Mouse (Mus musculus): Measurements from ENCODE around the gene Nme2. TPM values are rescaled to one million over a fixed set of nuclear protein-coding genes. Genes with fewer than 3 reads are reported as not detected.
"Not testable (repeated sequence)": the region's sequence is repeated elsewhere in the genome, so short reads cannot be mapped to it uniquely, and the experiment has no call there.

Gene Nme2
- polyA plus RNA-seq, 1 experiment from 2014 or later: 130 TPM

DNA sequence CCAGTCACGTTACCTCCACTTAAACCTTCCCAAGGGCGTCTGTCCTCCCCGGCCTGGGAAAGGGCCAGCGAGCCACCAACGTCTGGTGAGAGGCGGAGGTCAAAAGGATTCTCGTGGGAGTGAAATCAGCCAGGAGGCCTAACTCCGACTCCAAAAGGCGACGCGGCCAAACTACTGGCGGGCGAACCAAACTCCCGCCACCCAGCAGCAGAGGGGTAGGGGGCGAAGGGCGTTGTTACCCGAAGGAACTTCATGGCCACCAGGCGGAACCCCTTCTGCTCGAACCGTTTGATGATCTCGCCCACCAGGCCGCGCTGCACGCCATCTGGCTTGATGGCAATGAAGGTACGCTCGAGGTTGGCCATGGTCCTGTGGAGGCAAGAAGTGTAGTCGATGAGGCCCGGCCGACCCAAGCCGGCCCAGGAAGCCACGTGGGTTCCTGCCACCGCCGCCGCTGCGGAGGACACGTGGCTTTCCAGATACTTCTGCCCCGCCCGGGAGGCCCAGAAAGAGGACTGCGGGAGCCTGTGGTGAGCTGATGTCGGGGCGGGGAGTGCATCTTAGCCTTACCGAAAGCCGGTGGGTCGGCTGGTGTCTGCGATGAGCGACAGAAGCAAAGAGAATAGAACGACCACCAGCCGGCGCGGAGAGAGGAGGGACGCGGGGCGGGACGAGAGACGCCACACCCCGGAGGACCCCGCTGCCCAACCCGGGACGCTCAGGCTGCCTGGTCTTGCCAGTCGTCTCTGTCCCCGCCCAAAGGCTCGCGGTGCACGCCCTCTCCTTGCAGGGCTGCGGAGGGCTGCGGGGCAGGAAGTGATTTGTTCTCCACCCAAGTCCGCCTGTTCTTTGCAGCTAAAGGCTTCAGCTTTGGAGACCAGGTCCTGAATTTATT, 556 bp downstream of the Nme2 start:
- peak; percentile 97 for ATAC-seq
- Histone ChIP-seq H3K4me3 (ENCODE audit: low read length) (peak overlapping the region; percentile 57), H3K9ac (ENCODE audit: low read depth, low read length) (peak overlapping the region; percentile 75), H3K4me2 (ENCODE audit: low read length) (peak overlapping the region; percentile 89), H3K27me3 (replicated peaks; ENCODE audit: control insufficient read depth, insufficient read depth, low read length) (no peaks in the 10 kb centered on the region), H3K4me1 (ENCODE audit: control insufficient read depth, insufficient read depth, low read depth, low read length) (peaks cover 14% of the 10 kb centered on the region), H3K36me3 (ENCODE audit: control insufficient read depth, insufficient read depth, low read length) (peaks cover 17% of the 10 kb centered on the region), H3K27ac (ENCODE audit: low read depth, low read length) (peak overlapping the region; percentile 79), H3K9me3 (ENCODE audit: control insufficient read depth, low read length) (no peaks in the 10 kb centered on the region)
- under 1% methylated on average over 60 of the region's 67 CpGs for WGBS

GRCm38 (mm10) chr11:93954738-93955255, 1.3 kb downstream of the Nme2 start:
- H3K4me2 ChIP-seq (ENCODE audit: low read length): peak overlapping the region; percentile 89
- peak overlapping the region; percentile 57 for H3K4me3 ChIP-seq (ENCODE audit: low read length)
- peak; percentile 29 for ATAC-seq
- H3K27ac ChIP-seq (ENCODE audit: low read depth, low read length): peak overlapping the region; percentile 79
- WGBS: 47% methylated on average over 13 of the region's 13 CpGs
- H3K4me1 ChIP-seq (ENCODE audit: control insufficient read depth, insufficient read depth, low read depth, low read length): peaks cover 14% of the 10 kb centered on the region
- H3K36me3 ChIP-seq (ENCODE audit: control insufficient read depth, insufficient read depth, low read length): peaks cover 16% of the 10 kb centered on the region
- H3K27me3 ChIP-seq (replicated peaks; ENCODE audit: control insufficient read depth, insufficient read depth, low read length): no peaks in the 10 kb centered on the region
- peak overlapping the region; percentile 75 for H3K9ac ChIP-seq (ENCODE audit: low read depth, low read length)
- H3K9me3 ChIP-seq (ENCODE audit: control insufficient read depth, low read length): no peaks in the 10 kb centered on the region

DNA sequence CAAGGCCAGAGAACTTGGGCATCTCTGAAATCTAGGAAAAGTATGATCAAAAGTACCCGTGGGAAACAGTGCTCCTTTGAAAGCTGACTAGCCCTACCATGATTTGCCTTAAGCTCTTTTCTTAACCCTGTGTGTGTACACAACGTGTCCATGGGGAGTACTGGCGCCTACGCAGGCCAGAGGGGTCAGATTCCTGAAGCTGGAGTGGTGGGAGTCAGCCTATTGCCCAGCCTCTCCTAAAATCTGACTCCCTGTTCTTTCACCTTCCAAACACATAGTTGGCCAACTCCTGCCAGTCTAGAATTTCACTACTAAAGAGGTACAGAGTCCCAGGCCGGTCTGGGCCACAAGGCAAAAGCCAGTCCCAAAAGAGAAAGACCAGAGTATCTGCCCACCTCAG, 3.7 kb downstream of the Nme2 start:
- Histone ChIP-seq H3K4me1 (ENCODE audit: control insufficient read depth, insufficient read depth, low read depth, low read length) (peaks cover 14% of the 10 kb centered on the region), H3K4me3 (ENCODE audit: low read length) (no peak overlapping the region), H3K27ac (ENCODE audit: low read depth, low read length) (no peak overlapping the region), H3K4me2 (ENCODE audit: low read length) (no peak overlapping the region), H3K9ac (ENCODE audit: low read depth, low read length) (no peak overlapping the region), H3K36me3 (ENCODE audit: control insufficient read depth, insufficient read depth, low read length) (peaks cover 12% of the 10 kb centered on the region), H3K27me3 (replicated peaks; ENCODE audit: control insufficient read depth, insufficient read depth, low read length) (no peaks in the 10 kb centered on the region), H3K9me3 (ENCODE audit: control insufficient read depth, low read length) (no peaks in the 10 kb centered on the region)
- 84% methylated on average over 5 of the region's 5 CpGs for WGBS
- no peak for ATAC-seq

GRCm38 (mm10) chr11:93950045-93950444, 6.0 kb downstream of the Nme2 start:
- Histone ChIP-seq H3K36me3 (ENCODE audit: control insufficient read depth, insufficient read depth, low read length) (peaks cover 14% of the 10 kb centered on the region), H3K27me3 (replicated peaks; ENCODE audit: control insufficient read depth, insufficient read depth, low read length) (no peaks in the 10 kb centered on the region), H3K4me2 (ENCODE audit: low read length) (no peak overlapping the region), H3K4me1 (ENCODE audit: control insufficient read depth, insufficient read depth, low read depth, low read length) (peaks cover 9% of the 10 kb centered on the region), H3K9me3 (ENCODE audit: control insufficient read depth, low read length) (no peaks in the 10 kb centered on the region), H3K9ac (ENCODE audit: low read depth, low read length) (no peak overlapping the region), H3K4me3 (ENCODE audit: low read length) (no peak overlapping the region), H3K27ac (ENCODE audit: low read depth, low read length) (no peak overlapping the region)
- ATAC-seq: no peak
- 86% methylated on average over 1 of the region's 1 CpGs for WGBS

- Histone ChIP-seq H3K4me2 (ENCODE audit: low read length) (no peak overlapping the region), H3K9me3 (ENCODE audit: control insufficient read depth, low read length) (no peaks in the 10 kb centered on the region), H3K27me3 (replicated peaks; ENCODE audit: control insufficient read depth, insufficient read depth, low read length) (no peaks in the 10 kb centered on the region), H3K9ac (ENCODE audit: low read depth, low read length) (no peak overlapping the region), H3K4me3 (ENCODE audit: low read length) (no peak overlapping the region), H3K36me3 (ENCODE audit: control insufficient read depth, insufficient read depth, low read length) (peaks cover 14% of the 10 kb centered on the region), H3K27ac (ENCODE audit: low read depth, low read length) (no peak overlapping the region), H3K4me1 (ENCODE audit: control insufficient read depth, insufficient read depth, low read depth, low read length) (peaks cover 6% of the 10 kb centered on the region; the same call in 1 of the 2 replicates)
- no peak for ATAC-seq
- 89% methylated on average over 9 of the region's 9 CpGs for whole genome bisulfite sequencing
Observed at GRCm38 (mm10) chr11:93948887-93949567, 7.0 kb downstream of the Nme2 start.

GRCm38 (mm10) chr11:93944986-93945385, 11.1 kb downstream of the Nme2 start:
- no peak overlapping the region for H3K9ac ChIP-seq (ENCODE audit: low read depth, low read length)
- H3K4me3 ChIP-seq (ENCODE audit: low read length): no peak overlapping the region
- H3K9me3 ChIP-seq (ENCODE audit: control insufficient read depth, low read length): no peaks in the 10 kb centered on the region
- H3K4me2 ChIP-seq (ENCODE audit: low read length): no peak overlapping the region
- no peaks in the 10 kb centered on the region for H3K27me3 ChIP-seq (replicated peaks; ENCODE audit: control insufficient read depth, insufficient read depth, low read length)
- H3K36me3 ChIP-seq (ENCODE audit: control insufficient read depth, insufficient read depth, low read length): peaks cover 13% of the 10 kb centered on the region
- H3K4me1 ChIP-seq (ENCODE audit: control insufficient read depth, insufficient read depth, low read depth, low read length): no peaks in the 10 kb centered on the region
- no peak overlapping the region for H3K27ac ChIP-seq (ENCODE audit: low read depth, low read length)
- ATAC-seq: no peak
- 83% methylated on average over 3 of the region's 3 CpGs for WGBS

GRCm38 (mm10) chr11:93940906-93941305, 15.2 kb downstream of the Nme2 start:
- peaks cover 12% of the 10 kb centered on the region; the same call in 1 of the 2 replicates for H3K36me3 ChIP-seq (ENCODE audit: control insufficient read depth, insufficient read depth, low read length)
- no peaks in the 10 kb centered on the region for H3K9me3 ChIP-seq (ENCODE audit: control insufficient read depth, low read length)
- no peak for ATAC-seq
- no peak overlapping the region for H3K4me2 ChIP-seq (ENCODE audit: low read length)
- WGBS: 93% methylated on average over 2 of the region's 2 CpGs
- H3K27ac ChIP-seq (ENCODE audit: low read depth, low read length): no peak overlapping the region
- no peaks in the 10 kb centered on the region for H3K4me1 ChIP-seq (ENCODE audit: control insufficient read depth, insufficient read depth, low read depth, low read length)
- no peaks in the 10 kb centered on the region for H3K27me3 ChIP-seq (replicated peaks; ENCODE audit: control insufficient read depth, insufficient read depth, low read length)
- no peak overlapping the region for H3K4me3 ChIP-seq (ENCODE audit: low read length)
- H3K9ac ChIP-seq (ENCODE audit: low read depth, low read length): no peak overlapping the region

- H3K27me3 ChIP-seq (replicated peaks; ENCODE audit: control insufficient read depth, insufficient read depth, low read length): no peaks in the 10 kb centered on the region
- no peak overlapping the region for H3K9ac ChIP-seq (ENCODE audit: low read depth, low read length)
- no peak overlapping the region for H3K4me3 ChIP-seq (ENCODE audit: low read length)
- no peaks in the 10 kb centered on the region for H3K9me3 ChIP-seq (ENCODE audit: control insufficient read depth, low read length)
- H3K4me1 ChIP-seq (ENCODE audit: control insufficient read depth, insufficient read depth, low read depth, low read length): no peaks in the 10 kb centered on the region
- ATAC-seq: no peak
- H3K36me3 ChIP-seq (ENCODE audit: control insufficient read depth, insufficient read depth, low read length): peaks cover 25% of the 10 kb centered on the region
- H3K4me2 ChIP-seq (ENCODE audit: low read length): no peak overlapping the region
- H3K27ac ChIP-seq (ENCODE audit: low read depth, low read length): no peak overlapping the region
Observed at GRCm38 (mm10) chr11:93929106-93929505, 27.0 kb downstream of the Nme2 start.

DNA sequence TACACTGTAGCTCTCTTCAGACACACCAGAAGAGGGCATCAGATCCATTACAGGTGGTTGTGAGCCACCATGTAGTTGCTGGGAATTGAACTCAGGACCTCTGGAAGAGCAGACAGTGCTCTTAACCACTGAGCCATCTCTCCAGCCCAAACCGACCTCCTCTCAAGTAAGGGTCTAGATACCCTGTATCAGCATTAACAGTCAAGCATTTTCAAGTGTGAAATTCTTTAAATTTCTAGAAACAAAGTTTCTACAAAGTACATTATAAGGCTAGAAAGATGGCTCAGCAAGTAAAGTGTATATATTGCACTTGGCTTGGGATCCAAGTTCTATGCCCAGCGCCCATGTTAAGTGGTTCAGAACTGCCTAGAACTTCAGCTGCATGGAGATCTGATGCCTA, 41.0 kb downstream of the Nme2 start:
- WGBS: 97% methylated on average over 2 of the region's 2 CpGs
- peaks cover 29% of the 10 kb centered on the region for H3K36me3 ChIP-seq (ENCODE audit: control insufficient read depth, insufficient read depth, low read length)

More for the DNA sequence above, 41.0 kb downstream of the Nme2 start:
- not testable (repeated sequence) for H3K9ac ChIP-seq (ENCODE audit: low read depth, low read length); H3K4me3 ChIP-seq (ENCODE audit: low read length); H3K27me3 ChIP-seq (replicated peaks; ENCODE audit: control insufficient read depth, insufficient read depth, low read length); H3K4me1 ChIP-seq (ENCODE audit: control insufficient read depth, insufficient read depth, low read depth, low read length); ATAC-seq; H3K9me3 ChIP-seq (ENCODE audit: control insufficient read depth, low read length); H3K27ac ChIP-seq (ENCODE audit: low read depth, low read length); H3K4me2 ChIP-seq (ENCODE audit: low read length)
